Mouse (Mus musculus) retina, embryonic 14.5 days (tissue): ENCODE data around the gene Bnipl.
"Not testable (repeated sequence)": the region's sequence is repeated elsewhere in the genome, so short reads cannot be mapped to it uniquely, and the experiment has no call there.

Source experiments
- DNase-seq: peaks from one replicate; pipeline ENCODE4 v3.0.0-alpha.2; 2015; ENCODE audit warnings: low spot score

The Bnipl gene

GRCm38 (mm10) chr3:95212889-95213608 lies 37.9 kb downstream of the Bnipl start:
- DNase-seq = not testable (repeated sequence)

- DNase-seq = no peak
Measured at GRCm38 (mm10) chr3:95210585-95210984, 40.4 kb downstream of the Bnipl start.

DNA sequence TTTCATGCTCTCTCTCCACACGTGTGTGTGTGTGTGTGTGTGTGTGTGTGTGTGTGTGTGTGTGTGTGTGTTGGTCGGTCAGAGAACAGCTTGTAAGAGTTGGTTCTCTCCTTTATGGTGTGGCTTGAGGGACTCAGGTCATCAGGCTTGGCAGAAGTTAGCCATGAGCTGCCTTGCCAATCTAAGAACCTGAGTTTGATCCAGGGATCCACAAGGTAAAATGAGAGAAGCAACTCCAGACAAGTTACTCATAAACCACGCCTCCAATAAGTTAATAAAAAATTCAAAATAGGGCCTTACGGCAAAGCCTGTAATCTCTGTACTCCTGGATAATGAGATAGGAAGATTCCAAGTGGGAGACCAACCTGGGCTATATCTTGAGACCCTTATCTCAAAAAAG lies 42.7 kb downstream of the Bnipl start:
- no peak for DNase-seq

- no peak for DNase-seq
Measured at GRCm38 (mm10) chr3:95203880-95204279, 47.1 kb downstream of the Bnipl start.

- no peak for DNase-seq
Measured at GRCm38 (mm10) chr3:95200562-95200961, 50.4 kb downstream of the Bnipl start.

DNA sequence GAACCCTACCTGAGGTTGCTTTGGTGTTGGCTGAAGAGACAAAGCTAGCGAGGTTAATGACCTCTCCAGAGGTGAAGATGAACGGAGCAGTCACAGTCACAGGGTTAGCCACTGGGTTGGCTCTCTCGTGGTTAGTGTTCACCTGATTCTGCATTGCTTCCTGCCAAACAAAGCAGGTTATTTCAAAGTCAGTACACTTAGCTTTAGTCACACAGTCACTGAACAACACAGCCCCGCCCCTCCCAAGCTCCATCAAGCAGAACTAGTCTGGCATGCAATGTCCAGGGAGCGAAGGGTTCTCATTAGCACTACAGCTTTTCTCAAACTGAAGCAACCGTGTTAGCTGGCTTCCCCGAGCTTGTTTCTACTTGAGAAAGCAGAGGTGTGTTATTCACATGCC lies 50.9 kb downstream of the Bnipl start:
- DNase-seq = no peak

DNA sequence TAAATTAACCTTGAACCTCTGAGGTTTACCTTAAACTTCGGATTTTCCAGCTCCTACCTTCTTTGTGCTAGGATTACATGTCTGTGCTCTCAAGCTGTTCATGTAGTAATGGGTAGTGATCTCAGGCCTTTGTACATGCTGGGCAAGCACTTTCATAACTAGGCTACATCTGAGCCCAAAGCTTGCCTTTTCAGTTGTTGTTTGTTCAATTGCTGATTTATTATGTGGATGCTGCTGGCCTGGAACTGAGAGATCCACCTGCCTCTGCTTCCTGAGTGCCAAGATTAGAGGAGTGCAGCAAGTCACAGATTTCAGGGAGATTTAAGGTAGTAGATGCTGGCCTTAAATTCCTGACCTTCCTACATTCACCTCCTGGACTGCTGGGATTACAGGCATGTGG lies 51.9 kb downstream of the Bnipl start:
- DNase-seq = no peak

DNA sequence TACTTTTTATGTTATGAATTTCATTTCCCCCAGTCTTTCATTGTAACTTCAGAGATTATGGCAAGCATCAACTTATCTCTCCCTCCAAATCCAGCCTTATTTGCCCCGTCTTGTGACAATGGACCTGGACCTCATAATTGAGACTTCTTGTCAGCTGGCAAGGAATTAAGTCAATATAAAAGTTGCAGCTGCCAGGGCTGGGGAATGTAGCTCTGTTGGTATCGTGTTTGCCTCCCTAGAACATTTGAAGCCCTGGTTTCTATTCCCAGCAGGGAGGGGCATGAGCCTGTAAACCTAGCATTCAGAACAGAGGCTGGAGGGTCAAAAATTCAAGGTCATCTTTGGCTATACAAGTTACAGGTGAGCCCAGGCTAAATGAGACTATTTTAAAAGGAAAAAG lies 55.2 kb downstream of the Bnipl start:
- no peak for DNase-seq

GRCm38 (mm10) chr3:95194721-95195135 lies 56.3 kb downstream of the Bnipl start:
- no peak for DNase-seq
